In genomic region chr12:70937571-70938384, GRCm38 (mm10) we compare ENCODE assay signal across 8 mouse cellular contexts. TPM values are rescaled to one million over a fixed set of nuclear protein-coding genes. Genes with fewer than 3 reads are reported as not detected.
DNase-seq lines count a peak whose midpoint lies in the region; ATAC-seq and TF ChIP-seq lines count a peak whose summit lies in the region.

Actr10 (plus strand) TSS chr12:70937857.

- TF ChIP-seq CTCF in E14TG2a.4 (conservative IDR thresholded peaks at IDR 0.05; ENCODE audit: low read length), result no peak
- no peak for TF ChIP-seq CTCF in liver, postnatal 0 days (IDR thresholded peaks at IDR 0.05; ENCODE audit: low read depth)

- H3K4me2 ChIP-seq in forebrain, embryonic 13.5 days, result peak within 1 kb of the TSS; percentile 76
- H3K4me2 ChIP-seq in liver, postnatal 0 days (ENCODE audit: low read depth, low read length), result peak within 1 kb of the TSS; percentile 82
- peak within 1 kb of the TSS; percentile 53 for H3K4me2 ChIP-seq in neural tube, embryonic 14.5 days (ENCODE audit: low read depth, low read length)

- DNase-seq in c-Kit-positive CD71-positive TER-119-positive erythroid progenitor cells, embryonic 14.5 days (ENCODE audit: low spot score), result peak; percentile 83
- peak; percentile 94 to 96 for DNase-seq in heart, postnatal 10 days
- DNase-seq in large intestine, adult 2 months (ENCODE audit: low read depth, low spot score), result peak; percentile 46
- DNase-seq in liver, postnatal 0 days, result peak; percentile 96
- DNase-seq in testis, postnatal 10 days (ENCODE audit: low spot score), result peak; percentile 96

- WGBS in forebrain, embryonic 13.5 days, result under 1% methylated on average over 55 of the region's 59 CpGs
- under 1% methylated on average over 58 of the region's 59 CpGs for WGBS in large intestine, adult 2 months
- 1% methylated on average over 58 of the region's 59 CpGs for WGBS in liver, postnatal 0 days (ENCODE audit: insufficient replicate concordance)
- WGBS in neural tube, embryonic 14.5 days, result under 1% methylated on average over 59 of the region's 59 CpGs

- intact Hi-C loops in heart, postnatal 10 days (cut with DNase I), result no loop called here

- H3K27ac ChIP-seq in forebrain, embryonic 13.5 days, result peak within 1 kb of the TSS; percentile 74
- peak within 1 kb of the TSS; percentile 87 for H3K27ac ChIP-seq in liver, postnatal 0 days (ENCODE audit: low read depth)
- peak within 1 kb of the TSS; percentile 83 for H3K27ac ChIP-seq in neural tube, embryonic 14.5 days (ENCODE audit: low read depth, low read length)

- peak within 1 kb of the TSS; percentile 96 for H3K4me3 ChIP-seq in E14TG2a.4 (replicated peaks; ENCODE audit: low read length)
- peak within 1 kb of the TSS; percentile 86 for H3K4me3 ChIP-seq in forebrain, embryonic 13.5 days
- H3K4me3 ChIP-seq in liver, postnatal 0 days (ENCODE audit: low read depth, low read length), result peak within 1 kb of the TSS; percentile 89
- peak within 1 kb of the TSS; percentile 86 for H3K4me3 ChIP-seq in neural tube, embryonic 14.5 days (ENCODE audit: low read depth, low read length)

- H3K27me3 ChIP-seq in E14TG2a.4 (ENCODE audit: insufficient read depth, low read length), result no peaks in the 10 kb centered on the region
- no peaks in the 10 kb centered on the region for H3K27me3 ChIP-seq in forebrain, embryonic 13.5 days
- H3K27me3 ChIP-seq in liver, postnatal 0 days (ENCODE audit: insufficient read depth, low read length), result no peaks in the 10 kb centered on the region
- H3K27me3 ChIP-seq in neural tube, embryonic 14.5 days (ENCODE audit: control insufficient read depth, insufficient read depth, low read length), result no peaks in the 10 kb centered on the region

- peaks cover 8% of the 10 kb centered on the region; the same call in 1 of the 2 replicates for H3K36me3 ChIP-seq in E14TG2a.4 (ENCODE audit: insufficient read depth, low read length)
- H3K36me3 ChIP-seq in forebrain, embryonic 13.5 days (ENCODE audit: poor library complexity, severe bottlenecking), result peaks cover 14% of the 10 kb centered on the region
- peaks cover 13% of the 10 kb centered on the region for H3K36me3 ChIP-seq in liver, postnatal 0 days (replicated peaks; ENCODE audit: insufficient read depth, low read length)
- peaks cover 9% of the 10 kb centered on the region; the same call in 1 of the 2 replicates for H3K36me3 ChIP-seq in neural tube, embryonic 14.5 days (ENCODE audit: control insufficient read depth, insufficient read depth, low read length)

- peak; percentile 99 for ATAC-seq in forebrain, embryonic 13.5 days
- ATAC-seq in liver, postnatal 0 days, result peak; percentile 98
- ATAC-seq in neural tube, embryonic 14.5 days (ENCODE audit: low read depth), result peak; percentile 98

- peak within 1 kb of the TSS; percentile 92 for H3K9ac ChIP-seq in forebrain, embryonic 13.5 days
- H3K9ac ChIP-seq in liver, postnatal 0 days (replicated peaks), result peak within 1 kb of the TSS; percentile 92
- peak within 1 kb of the TSS; percentile 88 for H3K9ac ChIP-seq in neural tube, embryonic 14.5 days (replicated peaks; ENCODE audit: low read depth, low read length)

- 0 out of 2 replicates have a peak, but pooled peaks have one; percentile 52 for TF ChIP-seq EP300 in liver, postnatal 0 days (IDR thresholded peaks at IDR 0.05; ENCODE audit: low read depth)

- H3K4me1 ChIP-seq in E14TG2a.4 (replicated peaks; ENCODE audit: low read depth, low read length), result peaks cover 8% of the 10 kb centered on the region
- peaks cover 13% of the 10 kb centered on the region for H3K4me1 ChIP-seq in forebrain, embryonic 13.5 days
- H3K4me1 ChIP-seq in liver, postnatal 0 days (ENCODE audit: insufficient read depth), result peaks cover 3% of the 10 kb centered on the region; the same call in 1 of the 2 replicates
- no peaks in the 10 kb centered on the region for H3K4me1 ChIP-seq in neural tube, embryonic 14.5 days (ENCODE audit: control insufficient read depth, insufficient read depth, low read length)

- H3K9me3 ChIP-seq in E14TG2a.4 (ENCODE audit: low read length), result peaks cover 42% of the 10 kb centered on the region
- H3K9me3 ChIP-seq in forebrain, embryonic 13.5 days (replicated peaks), result no peaks in the 10 kb centered on the region
- no peaks in the 10 kb centered on the region for H3K9me3 ChIP-seq in liver, postnatal 0 days (ENCODE audit: low read length)
- no peaks in the 10 kb centered on the region for H3K9me3 ChIP-seq in neural tube, embryonic 14.5 days (ENCODE audit: control insufficient read depth, low read length)

RNA-seq across cellular contexts. Expression of gene Actr10, which starts in this region (rescaled TPM):
- 272 and 281 TPM in 2 replicates for polyA plus RNA-seq in forebrain, embryonic 13.5 days (2015; fragmentation: Nextera tagmentation; extraction: Ambion mirVana)
- 100 to 1,000 TPM; 166 to 172 TPM for total RNA-seq in heart, postnatal 10 days (2021)
- 28.1 and 32.0 TPM in 2 replicates for polyA plus RNA-seq in large intestine, adult 2 months (2012; rRNA removed)
- 108 and 109 TPM in 2 replicates for polyA plus RNA-seq in liver, postnatal 0 days (2015; fragmentation: Nextera tagmentation; extraction: Ambion mirVana)
- 210 and 242 TPM in 2 replicates for polyA plus RNA-seq in neural tube, embryonic 14.5 days (2014; fragmentation: Nextera tagmentation; extraction: Ambion mirVana)

Comparison
In these comparisons a context has a peak if more than half of its experiments do, and no peak if none do; other contexts are left out.
1. Peak in every context shown above with its lines: DNase-seq, ATAC-seq, H3K4me3 ChIP-seq and H3K27ac ChIP-seq.
2. DNase-seq: peak in every context shown above with its lines; median percentile 96 in liver, postnatal 0 days; 96 in testis, postnatal 10 days; 95 in heart, postnatal 10 days; 83 in c-Kit-positive CD71-positive TER-119-positive erythroid progenitor cells, embryonic 14.5 days; 46 in large intestine, adult 2 months.